Mouse (Mus musculus) G1E (cell line): ENCODE results near the gene Fadd.

Experiments
- CTCF ChIP-seq: IDR thresholded peaks from 2 replicates; pipeline ENCODE4 v1.5.1; 2012; ENCODE audit warnings: low read depth, low read length, inconsistent platforms, mixed read lengths
- GATA1 ChIP-seq: IDR thresholded peaks from 2 replicates; pipeline ENCODE4 v1.6.1; 2012; ENCODE audit warnings: borderline replicate concordance, low read length, inconsistent platforms, mixed read lengths

DNA sequence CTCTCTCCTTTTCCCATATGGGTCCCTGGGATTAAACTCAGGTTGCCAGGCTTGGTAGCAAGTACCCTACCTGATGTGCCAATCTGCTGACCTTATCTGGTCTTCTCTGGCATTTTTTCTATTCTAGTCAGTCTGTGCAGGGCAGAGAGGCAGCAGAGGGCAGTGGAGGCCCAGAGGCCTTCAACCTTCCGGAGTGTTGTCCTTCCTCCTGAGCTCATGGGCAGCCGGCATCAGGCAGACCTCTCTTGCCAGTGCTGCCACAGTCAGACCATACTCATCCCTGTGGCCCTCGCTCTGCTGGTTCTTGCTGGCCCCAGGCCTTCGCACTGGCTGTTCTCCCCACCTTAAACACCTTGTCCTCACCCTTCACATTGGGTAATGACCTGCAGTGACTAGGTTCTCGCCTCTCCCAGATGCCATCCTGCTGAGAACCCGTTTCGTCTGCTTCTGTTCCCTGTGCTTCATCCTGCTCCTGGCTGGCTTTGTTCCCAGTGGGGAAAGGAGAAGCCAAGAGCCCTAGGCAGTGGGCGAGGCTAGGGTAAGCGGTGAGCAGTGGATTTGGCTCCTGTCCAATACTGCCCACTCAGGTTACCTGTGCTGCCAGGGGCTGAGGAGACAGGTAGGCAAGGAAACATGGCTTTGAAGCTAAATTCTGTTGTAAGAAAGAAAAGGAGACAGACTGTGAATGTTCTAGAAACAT, 18.7 kb downstream of the Fadd start:
- no peak for TF ChIP-seq CTCF
- TF ChIP-seq GATA1 = no peak
